ENCODE assay signal across 18 mouse cellular contexts in genomic region chr16:91556659-91557058, GRCm38 (mm10). TPM values are rescaled to one million over a fixed set of nuclear protein-coding genes. Genes with fewer than 3 reads are reported as not detected.
DNase-seq lines count a peak whose midpoint lies in the region; ATAC-seq lines count a peak whose summit lies in the region.
"Had no signal": no experiment of that assay in that cellular context is flagged by ENCODE, and none has a peak within 500 bp of the region (broad histone marks: within the 10 kb centered on the region; RNA-seq: fewer than 3 reads in every experiment).

No protein-coding gene starts in this region.

- WGBS in heart, embryonic 15.5 days: 74% methylated on average over 15 of the region's 15 CpGs
- WGBS in neural tube, embryonic 15.5 days: 76% methylated on average over 15 of the region's 15 CpGs
- WGBS in embryonic facial prominence, embryonic 12.5 days: 52% methylated on average over 15 of the region's 15 CpGs

- no peak overlapping the region for H3K4me2 ChIP-seq in heart, embryonic 15.5 days
- no peak overlapping the region for H3K4me2 ChIP-seq in neural tube, embryonic 15.5 days
- H3K4me2 ChIP-seq in embryonic facial prominence, embryonic 12.5 days (replicated peaks): no peak overlapping the region
- H3K4me2 ChIP-seq: heart, embryonic 13.5 days; hindbrain, embryonic 13.5 days; liver, embryonic 13.5 days; lung, embryonic 15.5 days; midbrain, embryonic 11.5 days had no signal

- no peaks in the 10 kb centered on the region for H3K27me3 ChIP-seq in heart, embryonic 15.5 days
- no peaks in the 10 kb centered on the region for H3K27me3 ChIP-seq in neural tube, embryonic 15.5 days (replicated peaks)
- no peaks in the 10 kb centered on the region for H3K27me3 ChIP-seq in embryonic facial prominence, embryonic 12.5 days
- H3K27me3 ChIP-seq: heart, embryonic 13.5 days; hindbrain, embryonic 13.5 days; liver, embryonic 13.5 days; lung, embryonic 15.5 days had no signal

- H3K36me3 ChIP-seq in heart, embryonic 15.5 days: peaks cover 46% of the 10 kb centered on the region
- H3K36me3 ChIP-seq in neural tube, embryonic 15.5 days: peaks cover 35% of the 10 kb centered on the region
- H3K36me3 ChIP-seq in embryonic facial prominence, embryonic 12.5 days: peaks cover 31% of the 10 kb centered on the region

- H3K27ac ChIP-seq in heart, embryonic 15.5 days: 0 out of 2 replicates have a peak overlapping the region, but pooled peaks have one; percentile 3
- H3K27ac ChIP-seq in neural tube, embryonic 15.5 days (replicated peaks): peak overlapping the region; percentile 48; the same call in 1 of the 2 replicates
- 0 out of 2 replicates have a peak overlapping the region, but pooled peaks have one; percentile 17 for H3K27ac ChIP-seq in embryonic facial prominence, embryonic 12.5 days
- H3K27ac ChIP-seq: hindbrain, embryonic 13.5 days; liver, embryonic 13.5 days; lung, embryonic 15.5 days; macrophage had no signal

- no peak overlapping the region for H3K4me3 ChIP-seq in heart, embryonic 15.5 days
- H3K4me3 ChIP-seq in neural tube, embryonic 15.5 days (replicated peaks): no peak overlapping the region
- H3K4me3 ChIP-seq in embryonic facial prominence, embryonic 12.5 days: no peak overlapping the region
- H3K4me3 ChIP-seq: heart, embryonic 13.5 days; hindbrain, embryonic 13.5 days; liver, embryonic 13.5 days; lung, embryonic 15.5 days had no signal

- peaks cover 49% of the 10 kb centered on the region for H3K4me1 ChIP-seq in heart, embryonic 15.5 days (replicated peaks)
- peaks cover 9% of the 10 kb centered on the region for H3K4me1 ChIP-seq in neural tube, embryonic 15.5 days
- peaks cover 18% of the 10 kb centered on the region for H3K4me1 ChIP-seq in embryonic facial prominence, embryonic 12.5 days

- intact Hi-C loops in heart, postnatal 14 days (cut with DNase I): no loop called here
- intact Hi-C loops in left cerebral cortex, postnatal 10 days (cut with DNase I): no loop called here

- no peak for ATAC-seq in heart, embryonic 15.5 days (replicated peaks; ENCODE audit: insufficient number of reproducible peaks, insufficient read depth, low FRiP score, low read depth)
- ATAC-seq in neural tube, embryonic 15.5 days (ENCODE audit: low FRiP score): no peak
- no peak for ATAC-seq in embryonic facial prominence, embryonic 12.5 days (ENCODE audit: insufficient number of reproducible peaks, insufficient read depth, low FRiP score, low TSS enrichment)
- ATAC-seq: forebrain, embryonic 14.5 days had no signal

- no peak for DNase-seq in heart, postnatal 14 days
- DNase-seq in neural tube, embryonic 10.5 days (ENCODE audit: extremely low spot score, low spot score): no peak
- DNase-seq in left cerebral cortex, postnatal 10 days (ENCODE audit: extremely low spot score in 1 of 2, low spot score in 2 of 2): no peak
- no peak for DNase-seq in layer of hippocampus, postnatal 10 days (ENCODE audit: low spot score in 2 of 2)
- DNase-seq: adrenal gland, adult 2 months; cerebellum, adult 8-10 months; liver, embryonic 13.5 days; right cerebral cortex, postnatal 4 days; thymus, postnatal 4 days had no signal

- no peaks in the 10 kb centered on the region for H3K9me3 ChIP-seq in heart, embryonic 15.5 days (replicated peaks)
- no peaks in the 10 kb centered on the region for H3K9me3 ChIP-seq in neural tube, embryonic 15.5 days (replicated peaks)
- no peaks in the 10 kb centered on the region for H3K9me3 ChIP-seq in embryonic facial prominence, embryonic 12.5 days
- H3K9me3 ChIP-seq: heart, embryonic 13.5 days; hindbrain, embryonic 13.5 days; liver, embryonic 13.5 days; lung, embryonic 15.5 days had no signal

- no peak overlapping the region for H3K9ac ChIP-seq in heart, embryonic 15.5 days
- no peak overlapping the region for H3K9ac ChIP-seq in neural tube, embryonic 15.5 days (replicated peaks)
- H3K9ac ChIP-seq in embryonic facial prominence, embryonic 12.5 days: no peak overlapping the region
- H3K9ac ChIP-seq: heart, embryonic 13.5 days; hindbrain, embryonic 13.5 days; liver, embryonic 13.5 days; lung, embryonic 15.5 days had no signal

RNA-seq across cellular contexts. Expression of gene Ifngr2, which starts 9.8 kb away (rescaled TPM):
- 114 and 129 TPM in 2 replicates for polyA plus RNA-seq in heart, embryonic 15.5 days (2015; fragmentation: Nextera tagmentation; extraction: Ambion mirVana)
- 100 to 1,000 TPM; 125 to 142 TPM for total RNA-seq in heart, postnatal 14 days (2021)
- 106 and 112 TPM in 2 replicates for polyA plus RNA-seq in neural tube, embryonic 15.5 days (2015; fragmentation: Nextera tagmentation; extraction: Ambion mirVana)
- polyA plus RNA-seq in embryonic facial prominence, embryonic 12.5 days (2016; fragmentation: Nextera tagmentation; extraction: Ambion mirVana): 47.5 and 48.9 TPM in 2 replicates
- total RNA-seq in left cerebral cortex, postnatal 10 days (2021): 10 to 100 TPM; 74.8 to 82.0 TPM
- 100 to 1,000 TPM in 1 of 2 experiments, 10 to 100 TPM in 1; 73.3 to 106 TPM for total RNA-seq in layer of hippocampus, postnatal 10 days (2021)

RNA-seq across cellular contexts. Expression of gene Tmem50b, which starts 40.9 kb away (rescaled TPM):
- 55.7 and 59.1 TPM in 2 replicates for polyA plus RNA-seq in heart, embryonic 15.5 days (2015; fragmentation: Nextera tagmentation; extraction: Ambion mirVana)
- total RNA-seq in heart, postnatal 14 days (2021): 10 to 100 TPM; 65.1 to 65.2 TPM
- polyA plus RNA-seq in neural tube, embryonic 15.5 days (2015; fragmentation: Nextera tagmentation; extraction: Ambion mirVana): 102 and 112 TPM in 2 replicates
- 31.2 and 31.4 TPM in 2 replicates for polyA plus RNA-seq in embryonic facial prominence, embryonic 12.5 days (2016; fragmentation: Nextera tagmentation; extraction: Ambion mirVana)
- total RNA-seq in left cerebral cortex, postnatal 10 days (2021): 10 to 100 TPM; 92.3 to 95.0 TPM
- total RNA-seq in layer of hippocampus, postnatal 10 days (2021): 100 to 1,000 TPM; 114 to 119 TPM
